Mouse (Mus musculus): ENCODE results near the gene Spata31d1a. TPM values are rescaled to one million over a fixed set of nuclear protein-coding genes. Genes with fewer than 3 reads are reported as not detected.

Spata31d1a gene
- polyA plus RNA-seq, 1 experiment from 2014 or later: 0.20 TPM

- ATAC-seq: no peak
- Histone ChIP-seq H3K4me3 (replicated peaks; ENCODE audit: low read length) (no peak overlapping the region), H3K27ac (ENCODE audit: low read length) (no peak overlapping the region), H3K9ac (replicated peaks; ENCODE audit: low read depth, low read length) (no peak overlapping the region), H3K4me1 (replicated peaks; ENCODE audit: control insufficient read depth, insufficient read depth, low read length) (no peaks in the 10 kb centered on the region), H3K27me3 (replicated peaks; ENCODE audit: control insufficient read depth, insufficient read depth, low read length) (no peaks in the 10 kb centered on the region), H3K36me3 (ENCODE audit: control insufficient read depth, insufficient read depth) (no peaks in the 10 kb centered on the region), H3K9me3 (ENCODE audit: control insufficient read depth, low read length) (no peaks in the 10 kb centered on the region), H3K4me2 (ENCODE audit: low read length) (no peak overlapping the region)
- 95% methylated on average over 3 of the region's 3 CpGs for WGBS
Measured at GRCm38 (mm10) chr13:59689843-59690242, 20.3 kb downstream of the Spata31d1a start.

GRCm38 (mm10) chr13:59689313-59689712 is 20.8 kb downstream of the Spata31d1a start:
- Histone ChIP-seq H3K4me2 (ENCODE audit: low read length) (no peak overlapping the region), H3K36me3 (ENCODE audit: control insufficient read depth, insufficient read depth) (no peaks in the 10 kb centered on the region), H3K9me3 (ENCODE audit: control insufficient read depth, low read length) (no peaks in the 10 kb centered on the region), H3K4me1 (replicated peaks; ENCODE audit: control insufficient read depth, insufficient read depth, low read length) (no peaks in the 10 kb centered on the region), H3K27ac (ENCODE audit: low read length) (no peak overlapping the region), H3K9ac (replicated peaks; ENCODE audit: low read depth, low read length) (no peak overlapping the region), H3K27me3 (replicated peaks; ENCODE audit: control insufficient read depth, insufficient read depth, low read length) (no peaks in the 10 kb centered on the region), H3K4me3 (replicated peaks; ENCODE audit: low read length) (no peak overlapping the region)
- ATAC-seq: no peak
- WGBS: 90% methylated on average over 9 of the region's 9 CpGs

- Histone ChIP-seq H3K9me3 (ENCODE audit: control insufficient read depth, low read length) (no peaks in the 10 kb centered on the region), H3K36me3 (ENCODE audit: control insufficient read depth, insufficient read depth) (no peaks in the 10 kb centered on the region), H3K9ac (replicated peaks; ENCODE audit: low read depth, low read length) (no peak overlapping the region), H3K4me2 (ENCODE audit: low read length) (no peak overlapping the region), H3K27me3 (replicated peaks; ENCODE audit: control insufficient read depth, insufficient read depth, low read length) (no peaks in the 10 kb centered on the region), H3K4me3 (replicated peaks; ENCODE audit: low read length) (no peak overlapping the region), H3K27ac (ENCODE audit: low read length) (no peak overlapping the region), H3K4me1 (replicated peaks; ENCODE audit: control insufficient read depth, insufficient read depth, low read length) (no peaks in the 10 kb centered on the region)
- ATAC-seq: no peak
- 71% methylated on average over 13 of the region's 13 CpGs for WGBS
Measured at GRCm38 (mm10) chr13:59688338-59688770, 21.8 kb downstream of the Spata31d1a start.

- 78% methylated on average over 3 of the region's 3 CpGs for WGBS
- no peak for ATAC-seq
Measured at GRCm38 (mm10) chr13:59685236-59685635, 24.9 kb downstream of the Spata31d1a start.

GRCm38 (mm10) chr13:59682629-59683028 is 27.5 kb downstream of the Spata31d1a start:
- H3K9ac ChIP-seq (replicated peaks; ENCODE audit: low read depth, low read length): no peak overlapping the region
- H3K9me3 ChIP-seq (ENCODE audit: control insufficient read depth, low read length): no peaks in the 10 kb centered on the region
- no peak for ATAC-seq
- H3K27me3 ChIP-seq (replicated peaks; ENCODE audit: control insufficient read depth, insufficient read depth, low read length): no peaks in the 10 kb centered on the region
- WGBS: 42% methylated on average over 7 of the region's 7 CpGs
- H3K36me3 ChIP-seq (ENCODE audit: control insufficient read depth, insufficient read depth): no peaks in the 10 kb centered on the region
- no peak overlapping the region for H3K4me2 ChIP-seq (ENCODE audit: low read length)
- no peak overlapping the region for H3K4me3 ChIP-seq (replicated peaks; ENCODE audit: low read length)
- H3K27ac ChIP-seq (ENCODE audit: low read length): no peak overlapping the region
- H3K4me1 ChIP-seq (replicated peaks; ENCODE audit: control insufficient read depth, insufficient read depth, low read length): no peaks in the 10 kb centered on the region

More at GRCm38 (mm10) chr13:59685236-59685635, 24.9 kb downstream of the Spata31d1a start:
- no peak overlapping the region for H3K4me3 ChIP-seq (replicated peaks; ENCODE audit: low read length)
- H3K9ac ChIP-seq (replicated peaks; ENCODE audit: low read depth, low read length): no peak overlapping the region
- H3K27me3 ChIP-seq (replicated peaks; ENCODE audit: control insufficient read depth, insufficient read depth, low read length): no peaks in the 10 kb centered on the region
- no peaks in the 10 kb centered on the region for H3K9me3 ChIP-seq (ENCODE audit: control insufficient read depth, low read length)
- H3K27ac ChIP-seq (ENCODE audit: low read length): no peak overlapping the region
- no peak overlapping the region for H3K4me2 ChIP-seq (ENCODE audit: low read length)
- H3K4me1 ChIP-seq (replicated peaks; ENCODE audit: control insufficient read depth, insufficient read depth, low read length): no peaks in the 10 kb centered on the region
- no peaks in the 10 kb centered on the region for H3K36me3 ChIP-seq (ENCODE audit: control insufficient read depth, insufficient read depth)

GRCm38 (mm10) chr13:59679908-59680307 is 30.2 kb downstream of the Spata31d1a start:
- Histone ChIP-seq H3K27ac (ENCODE audit: low read length) (no peak overlapping the region), H3K4me1 (replicated peaks; ENCODE audit: control insufficient read depth, insufficient read depth, low read length) (no peaks in the 10 kb centered on the region), H3K9ac (replicated peaks; ENCODE audit: low read depth, low read length) (no peak overlapping the region), H3K4me3 (replicated peaks; ENCODE audit: low read length) (no peak overlapping the region), H3K27me3 (replicated peaks; ENCODE audit: control insufficient read depth, insufficient read depth, low read length) (no peaks in the 10 kb centered on the region), H3K9me3 (ENCODE audit: control insufficient read depth, low read length) (no peaks in the 10 kb centered on the region), H3K4me2 (ENCODE audit: low read length) (no peak overlapping the region), H3K36me3 (ENCODE audit: control insufficient read depth, insufficient read depth) (no peaks in the 10 kb centered on the region)
- ATAC-seq: no peak
- 77% methylated on average over 4 of the region's 4 CpGs for WGBS

GRCm38 (mm10) chr13:59679306-59679705 is 30.8 kb downstream of the Spata31d1a start:
- ATAC-seq: no peak
- Histone ChIP-seq H3K36me3 (ENCODE audit: control insufficient read depth, insufficient read depth) (no peaks in the 10 kb centered on the region), H3K27me3 (replicated peaks; ENCODE audit: control insufficient read depth, insufficient read depth, low read length) (no peaks in the 10 kb centered on the region), H3K9ac (replicated peaks; ENCODE audit: low read depth, low read length) (no peak overlapping the region), H3K9me3 (ENCODE audit: control insufficient read depth, low read length) (no peaks in the 10 kb centered on the region), H3K4me2 (ENCODE audit: low read length) (no peak overlapping the region), H3K4me1 (replicated peaks; ENCODE audit: control insufficient read depth, insufficient read depth, low read length) (no peaks in the 10 kb centered on the region; the same call in 1 of the 2 replicates), H3K4me3 (replicated peaks; ENCODE audit: low read length) (no peak overlapping the region), H3K27ac (ENCODE audit: low read length) (no peak overlapping the region)
- WGBS: 64% methylated on average over 4 of the region's 4 CpGs

GRCm38 (mm10) chr13:59676316-59677229 is 33.6 kb downstream of the Spata31d1a start:
- no peak for ATAC-seq
- no peak overlapping the region for H3K4me3 ChIP-seq (replicated peaks; ENCODE audit: low read length)

GRCm38 (mm10) chr13:59675151-59676011 is 34.7 kb downstream of the Spata31d1a start, which contains the start of gene Golm1:
Golm1 (minus strand) TSS chr13:59675811.
- Histone ChIP-seq H3K9me3 (ENCODE audit: control insufficient read depth, low read length) (no peaks in the 10 kb centered on the region), H3K4me3 (replicated peaks; ENCODE audit: low read length) (peak within 1 kb of the TSS; percentile 74), H3K4me1 (replicated peaks; ENCODE audit: control insufficient read depth, insufficient read depth, low read length) (peaks cover 22% of the 10 kb centered on the region), H3K27ac (ENCODE audit: low read length) (peak within 1 kb of the TSS; percentile 85), H3K36me3 (ENCODE audit: control insufficient read depth, insufficient read depth) (no peaks in the 10 kb centered on the region), H3K4me2 (ENCODE audit: low read length) (peak within 1 kb of the TSS; percentile 59), H3K9ac (replicated peaks; ENCODE audit: low read depth, low read length) (peak within 1 kb of the TSS; percentile 85), H3K27me3 (replicated peaks; ENCODE audit: control insufficient read depth, insufficient read depth, low read length) (no peaks in the 10 kb centered on the region)
- WGBS: under 1% methylated on average over 41 of the region's 61 CpGs
- ATAC-seq: peak; percentile 77

More at GRCm38 (mm10) chr13:59676316-59677229, 33.6 kb downstream of the Spata31d1a start:
- H3K9ac ChIP-seq (replicated peaks; ENCODE audit: low read depth, low read length): no peak overlapping the region
- no peaks in the 10 kb centered on the region for H3K36me3 ChIP-seq (ENCODE audit: control insufficient read depth, insufficient read depth)
- WGBS: 85% methylated on average over 12 of the region's 12 CpGs
- H3K4me1 ChIP-seq (replicated peaks; ENCODE audit: control insufficient read depth, insufficient read depth, low read length): peaks cover 20% of the 10 kb centered on the region
- no peak overlapping the region for H3K27ac ChIP-seq (ENCODE audit: low read length)
- H3K9me3 ChIP-seq (ENCODE audit: control insufficient read depth, low read length): no peaks in the 10 kb centered on the region
- H3K27me3 ChIP-seq (replicated peaks; ENCODE audit: control insufficient read depth, insufficient read depth, low read length): no peaks in the 10 kb centered on the region
- no peak overlapping the region for H3K4me2 ChIP-seq (ENCODE audit: low read length)
